Mouse (Mus musculus) lung, postnatal 0 days (tissue): ENCODE data around the gene Ccdc58.

Experiments
- CTCF ChIP-seq: IDR thresholded peaks from 2 replicates; pipeline ENCODE4 v1.5.1; 2016; ENCODE audit warnings: antibody characterized with exemption, mild to moderate bottlenecking
- EP300 ChIP-seq: IDR thresholded peaks from 2 replicates; pipeline ENCODE4 v1.6.1; 2016; ENCODE audit warnings: antibody characterized with exemption, mild to moderate bottlenecking, control low read depth

GRCm38 (mm10) chr16:36068356-36068755 lies 3.1 kb upstream of the Ccdc58 start:
- TF ChIP-seq CTCF (no peak), EP300 (no peak)
